Mouse (Mus musculus): Measurements from ENCODE around the gene Amdhd2.
A peak's percentile ranks its signal among the peaks of the same experiment; 100 is the strongest.

Amdhd2 gene

GRCm38 (mm10) chr17:24197032-24197824 is 33.7 kb upstream of the Amdhd2 start:
- DNase-seq (ENCODE audit: extremely low spot score): no peak

GRCm38 (mm10) chr17:24195349-24195748 is 31.8 kb upstream of the Amdhd2 start:
- no peak for DNase-seq (ENCODE audit: extremely low spot score)

GRCm38 (mm10) chr17:24193769-24194168 is 30.2 kb upstream of the Amdhd2 start:
- DNase-seq (ENCODE audit: extremely low spot score): no peak

- DNase-seq (ENCODE audit: extremely low spot score): no peak
These were observed 29.7 kb upstream of the Amdhd2 start for GRCm38 (mm10) chr17:24193268-24193667.

- DNase-seq (ENCODE audit: extremely low spot score): no peak
These were observed 29.3 kb upstream of the Amdhd2 start for GRCm38 (mm10) chr17:24192848-24193247.

GRCm38 (mm10) chr17:24191481-24191880 is 27.9 kb upstream of the Amdhd2 start:
- no peak for DNase-seq (ENCODE audit: extremely low spot score)

GRCm38 (mm10) chr17:24190934-24191333 is 27.4 kb upstream of the Amdhd2 start:
- DNase-seq (ENCODE audit: extremely low spot score): no peak

GRCm38 (mm10) chr17:24174259-24174658 is 10.7 kb upstream of the Amdhd2 start:
- DNase-seq (ENCODE audit: extremely low spot score): no peak

GRCm38 (mm10) chr17:24173423-24173822 is 9.9 kb upstream of the Amdhd2 start:
- peak; percentile 67 for DNase-seq (ENCODE audit: extremely low spot score)

- DNase-seq (ENCODE audit: extremely low spot score): no peak
These were observed 8.2 kb upstream of the Amdhd2 start for GRCm38 (mm10) chr17:24171738-24172137.

- DNase-seq (ENCODE audit: extremely low spot score): no peak
These were observed 7.2 kb upstream of the Amdhd2 start for GRCm38 (mm10) chr17:24170729-24171128.

- DNase-seq (ENCODE audit: extremely low spot score): no peak
These were observed 6.6 kb upstream of the Amdhd2 start for GRCm38 (mm10) chr17:24170125-24170524.

GRCm38 (mm10) chr17:24169317-24170065 is 5.9 kb upstream of the Amdhd2 start, which contains the start of gene Atp6v0c:
Gene Atp6v0c (minus strand): TSS chr17:24169702.
- peak; percentile 94 for DNase-seq (ENCODE audit: extremely low spot score)

GRCm38 (mm10) chr17:24168590-24169277 is 5.2 kb upstream of the Amdhd2 start:
- peak; percentile 72 for DNase-seq (ENCODE audit: extremely low spot score)

- no peak for DNase-seq (ENCODE audit: extremely low spot score)
These were observed 4.4 kb upstream of the Amdhd2 start for GRCm38 (mm10) chr17:24167891-24168505.

- no peak for DNase-seq (ENCODE audit: extremely low spot score)
These were observed 3.6 kb upstream of the Amdhd2 start for GRCm38 (mm10) chr17:24167120-24167519.

GRCm38 (mm10) chr17:24164566-24165259 is 1.1 kb upstream of the Amdhd2 start:
- DNase-seq (ENCODE audit: extremely low spot score): no peak

- DNase-seq (ENCODE audit: extremely low spot score): no peak
These were observed 886 bp downstream of the Amdhd2 start for GRCm38 (mm10) chr17:24162584-24163175.

GRCm38 (mm10) chr17:24161466-24161865 is 2.1 kb downstream of the Amdhd2 start:
- DNase-seq (ENCODE audit: extremely low spot score): no peak

GRCm38 (mm10) chr17:24157526-24157925 is 6.0 kb downstream of the Amdhd2 start:
- DNase-seq (ENCODE audit: extremely low spot score): no peak

GRCm38 (mm10) chr17:24157121-24157520 is 6.4 kb downstream of the Amdhd2 start:
- no peak for DNase-seq (ENCODE audit: extremely low spot score)
